In genomic region chr17:87057486-87058266, GRCm38 (mm10) we compare ENCODE assay signal across 9 mouse cellular contexts. TPM values are rescaled to one million over a fixed set of nuclear protein-coding genes. Genes with fewer than 3 reads are reported as not detected.
A peak's percentile ranks its signal among the peaks of the same experiment; 100 is the strongest.
DNase-seq lines count a peak whose midpoint lies in the region; ATAC-seq and TF ChIP-seq lines count a peak whose summit lies in the region.
"Had no signal": no experiment of that assay in that cellular context is flagged by ENCODE, and none has a peak within 500 bp of the region (broad histone marks: within the 10 kb centered on the region; RNA-seq: fewer than 3 reads in every experiment).

No protein-coding gene starts in this region.

- H3K4me2 ChIP-seq in heart, embryonic 14.5 days (ENCODE audit: low read length), result no peak overlapping the region

- no peak for TF ChIP-seq CTCF in lung, adult 2 months (IDR thresholded peaks at IDR 0.05; ENCODE audit: insufficient read depth, low read length)

- H3K9me3 ChIP-seq in heart, embryonic 14.5 days (ENCODE audit: control insufficient read depth, low read length), result no peaks in the 10 kb centered on the region

- H3K36me3 ChIP-seq in heart, embryonic 14.5 days (ENCODE audit: control insufficient read depth, insufficient read depth, low read length), result no peaks in the 10 kb centered on the region

- DNase-seq in lung, postnatal 25 days (ENCODE audit: low spot score), result peak; percentile 10
- no peak for DNase-seq in lung, adult 2 months
- DNase-seq in forelimb bud, embryonic 11.5 days (ENCODE audit: low read depth, low spot score), result peak; percentile 17
- peak; percentile 73 for DNase-seq in skeletal muscle tissue, adult 2 months (ENCODE audit: low read depth, low spot score)
- DNase-seq in yolk sac, embryonic 10.5 days (ENCODE audit: low spot score), result no peak
- no peak for DNase-seq in retina, postnatal 1 day
- no peak for DNase-seq in cerebellum, adult 8-10 months
- DNase-seq: kidney, postnatal 25 days had no signal

- WGBS in lung, adult 2 months, result 74% methylated on average over 8 of the region's 8 CpGs
- 52% methylated on average over 8 of the region's 8 CpGs for WGBS in heart, embryonic 14.5 days

- no peak overlapping the region for H3K4me3 ChIP-seq in lung, adult 2 months (replicated peaks; ENCODE audit: extremely low read depth, low read depth, low read length)
- no peak overlapping the region for H3K4me3 ChIP-seq in heart, embryonic 14.5 days (ENCODE audit: control insufficient read depth in 1 of 2, insufficient read depth in 1 of 2, low read depth in 1 of 2, low read length in 2 of 2)

- H3K27ac ChIP-seq in heart, embryonic 14.5 days (replicated peaks in 1 of 2; ENCODE audit: control insufficient read depth in 1 of 2, insufficient read depth in 1 of 2, low read depth in 2 of 2, low read length in 2 of 2), result no peak overlapping the region

- no peaks in the 10 kb centered on the region for H3K27me3 ChIP-seq in heart, embryonic 14.5 days (ENCODE audit: control insufficient read depth, insufficient read depth, low read length)

- ATAC-seq in heart, embryonic 14.5 days (ENCODE audit: insufficient number of reproducible peaks, insufficient read depth, low FRiP score, low read depth), result peak; percentile 41; the same call in 1 of the 2 replicates

- H3K4me1 ChIP-seq in lung, adult 2 months (ENCODE audit: control insufficient read depth, insufficient read depth, low read length), result peaks cover 5% of the 10 kb centered on the region; the same call in 1 of the 2 replicates
- peaks cover 15 to 21% of the 10 kb centered on the region in 2 experiments for H3K4me1 ChIP-seq in heart, embryonic 14.5 days (ENCODE audit: control insufficient read depth in 2 of 2, insufficient read depth in 2 of 2, low read length in 2 of 2)

- H3K9ac ChIP-seq in heart, embryonic 14.5 days (ENCODE audit: low read length), result no peak overlapping the region

- TF ChIP-seq POLR2A in lung, adult 2 months (IDR thresholded peaks at IDR 0.05; ENCODE audit: borderline replicate concordance, extremely low read depth, low read depth, low read length), result no peak

RNA-seq across cellular contexts. Expression of gene Cript, which starts 32.3 kb away (rescaled TPM):
- 7.7 and 15.5 TPM in 2 replicates for polyA plus RNA-seq in lung, adult 2 months (2012; rRNA removed)
- polyA plus RNA-seq in heart, embryonic 14.5 days (2014; fragmentation: Nextera tagmentation; extraction: Ambion mirVana), result 121 and 130 TPM in 2 replicates

RNA-seq across cellular contexts. Expression of gene Pigf, which starts 32.5 kb away (rescaled TPM):
- 2.9 and 5.3 TPM in 2 replicates for polyA plus RNA-seq in lung, adult 2 months (2012; rRNA removed)
- 12.5 and 16.4 TPM in 2 replicates for polyA plus RNA-seq in heart, embryonic 14.5 days (2014; fragmentation: Nextera tagmentation; extraction: Ambion mirVana)

RNA-seq across cellular contexts. Expression of gene Socs5, which starts 49.8 kb away (rescaled TPM):
- 16.2 and 17.9 TPM in 2 replicates for polyA plus RNA-seq in lung, adult 2 months (2012; rRNA removed)
- 14.4 and 15.6 TPM in 2 replicates for polyA plus RNA-seq in heart, embryonic 14.5 days (2014; fragmentation: Nextera tagmentation; extraction: Ambion mirVana)

Comparison
In these comparisons a context has a peak if more than half of its experiments do, and no peak if none do; other contexts are left out.
1. DNase-seq: peak in lung, postnatal 25 days (single experiment), forelimb bud, embryonic 11.5 days (single experiment) and skeletal muscle tissue, adult 2 months (single experiment); none in lung, adult 2 months (single experiment), yolk sac, embryonic 10.5 days (single experiment), retina, postnatal 1 day (single experiment) and cerebellum, adult 8-10 months (single experiment).